Mouse (Mus musculus) ES-Bruce4 (cell line): Measurements from ENCODE around the gene Ccdc106.

ENCODE experiments used
- CTCF ChIP-seq: IDR thresholded peaks from one replicate; pipeline ENCODE4 v1.8.1; 2011; ENCODE audit warnings: low read depth, low read length
- POLR2A ChIP-seq: IDR thresholded peaks from one replicate; pipeline ENCODE4 v1.8.1; 2011; ENCODE audit warnings: low read length; ENCODE audit not compliant: insufficient read depth

- TF ChIP-seq CTCF (no peak), POLR2A (no peak)
These were observed 33.3 kb downstream of the Ccdc106 start for GRCm38 (mm10) chr7:5053456-5054179.
